Mouse (Mus musculus) left cerebral cortex, postnatal 25 days (tissue): ENCODE measurements around the gene Hsph1. TPM values are rescaled to one million over a fixed set of nuclear protein-coding genes. Genes with fewer than 3 reads are reported as not detected.

Experiments used
- DNase-seq, 2 experiments: peaks; one replicate each; pipeline ENCODE4 v3.0.0; 2022; ENCODE audit warnings: low spot score in 2 of 2, mixed read lengths in 1 of 2
- intact Hi-C: fragments of 180-260 bp; cut with DNase I; formaldehyde crosslinking; loops from one replicate; pipeline ENCODE4 v1.15.1; 2025
- total RNA-seq, 2 experiments: library from RNA; stranded (reverse); gene quantifications; 2 replicates each; pipeline ENCODE4 v1.2.3; 2021

The Hsph1 gene
- total RNA-seq, 2 experiments from 2014 or later: 388 to 390 TPM

- DNase-seq: no peak
- intact Hi-C loops: no loop called here
Observed at GRCm38 (mm10) chr5:149607083-149607720, 29.0 kb downstream of the Hsph1 start.

GRCm38 (mm10) chr5:149603241-149603640 is 32.9 kb downstream of the Hsph1 start:
- intact Hi-C loops: no loop called here
- no peak for DNase-seq

- peak in 1 of 2 experiments; percentile 26 for DNase-seq
Observed at GRCm38 (mm10) chr5:149601996-149602395, 34.2 kb downstream of the Hsph1 start.

GRCm38 (mm10) chr5:149597351-149597750 is 38.8 kb downstream of the Hsph1 start:
- intact Hi-C loops: no loop called here
- no peak for DNase-seq

More at GRCm38 (mm10) chr5:149601996-149602395, 34.2 kb downstream of the Hsph1 start:
- intact Hi-C loops: no loop called here

- intact Hi-C loops: no loop called here
- DNase-seq: no peak
Observed at GRCm38 (mm10) chr5:149594215-149594614, 42.0 kb downstream of the Hsph1 start.

- intact Hi-C loops: no loop called here
- no peak for DNase-seq
Observed at GRCm38 (mm10) chr5:149589932-149590331, 46.2 kb downstream of the Hsph1 start.

GRCm38 (mm10) chr5:149588814-149589534 is 47.2 kb downstream of the Hsph1 start:
- intact Hi-C loops: no loop called here
- DNase-seq: no peak

GRCm38 (mm10) chr5:149587327-149587895 is 48.8 kb downstream of the Hsph1 start:
- DNase-seq: no peak
- intact Hi-C loops: no loop called here

GRCm38 (mm10) chr5:149585910-149586309 is 50.3 kb downstream of the Hsph1 start:
- intact Hi-C loops: no loop called here
- no peak for DNase-seq

GRCm38 (mm10) chr5:149585231-149585630 is 50.9 kb downstream of the Hsph1 start:
- intact Hi-C loops: no loop called here

GRCm38 (mm10) chr5:149584154-149584655 is 52.0 kb downstream of the Hsph1 start:
- intact Hi-C loops: no loop called here
- DNase-seq: no peak

More at GRCm38 (mm10) chr5:149585231-149585630, 50.9 kb downstream of the Hsph1 start:
- DNase-seq: no peak

GRCm38 (mm10) chr5:149583507-149583906 is 52.7 kb downstream of the Hsph1 start:
- intact Hi-C loops: no loop called here
- DNase-seq: no peak

- DNase-seq: no peak
- intact Hi-C loops: no loop called here
Observed at GRCm38 (mm10) chr5:149582642-149583262, 53.4 kb downstream of the Hsph1 start.

- intact Hi-C loops: no loop called here
- DNase-seq: no peak
Observed at GRCm38 (mm10) chr5:149577449-149577848, 58.7 kb downstream of the Hsph1 start.

GRCm38 (mm10) chr5:149576977-149577376 is 59.2 kb downstream of the Hsph1 start:
- no peak for DNase-seq
- intact Hi-C loops: no loop called here

- DNase-seq: peak in 1 of 2 experiments; percentile 47
- intact Hi-C loops: no loop called here
Observed at GRCm38 (mm10) chr5:149568993-149569392, 67.2 kb downstream of the Hsph1 start.

- DNase-seq: peak in 1 of 2 experiments; percentile 60
- intact Hi-C loops: no loop called here
Observed at GRCm38 (mm10) chr5:149566957-149567356, 69.2 kb downstream of the Hsph1 start.

- DNase-seq: no peak
- intact Hi-C loops: no loop called here
Observed at GRCm38 (mm10) chr5:149566026-149566425, 70.2 kb downstream of the Hsph1 start.
